Mouse (Mus musculus) frontal cortex, postnatal 14 days (tissue): ENCODE results near the gene Gm16867.
"Not testable (repeated sequence)": the region's sequence is repeated elsewhere in the genome, so short reads cannot be mapped to it uniquely, and the experiment has no call there.

Source experiments
- DNase-seq, 2 experiments: peaks; one replicate each; pipeline ENCODE4 v3.0.0; 2022; ENCODE audit warnings: low spot score in 2 of 2

The Gm16867 gene

DNA sequence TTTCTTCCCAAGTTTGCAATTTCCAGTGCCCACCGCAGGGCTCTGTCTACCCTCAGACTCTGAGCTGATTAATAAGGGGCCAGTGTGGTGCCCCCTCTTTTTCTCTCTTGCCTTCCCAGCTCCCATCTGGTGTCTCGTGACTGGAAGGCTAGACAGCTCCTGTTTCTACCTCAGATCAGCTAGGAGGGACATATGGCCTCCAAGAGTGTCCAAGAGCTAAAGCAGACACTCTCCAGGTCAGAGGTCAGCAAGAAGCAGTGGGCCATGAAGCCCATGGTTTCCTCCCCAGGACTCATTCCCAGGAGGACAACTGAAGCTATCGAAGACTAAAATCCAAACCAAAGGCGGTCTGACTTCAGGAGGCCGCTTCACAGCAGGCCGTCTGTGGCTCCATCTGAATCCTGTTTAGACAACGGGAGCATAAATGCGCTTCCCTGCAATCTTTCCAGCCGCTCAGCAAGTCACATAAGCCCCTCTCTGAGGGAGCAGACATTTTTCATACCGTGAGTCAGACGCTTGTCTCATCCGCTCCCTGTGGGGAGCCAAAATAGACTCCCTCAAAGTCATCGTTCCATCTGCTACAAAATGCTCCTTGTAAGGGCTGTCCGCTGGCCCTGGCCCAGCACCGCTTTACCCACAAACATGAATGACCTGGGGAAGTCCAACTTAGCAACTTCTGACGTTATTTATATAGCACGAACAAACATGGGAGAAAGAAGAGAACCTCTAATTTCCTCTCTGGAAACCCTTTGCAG lies 35.4 kb downstream of the Gm16867 start:
- not testable (repeated sequence) for DNase-seq

DNA sequence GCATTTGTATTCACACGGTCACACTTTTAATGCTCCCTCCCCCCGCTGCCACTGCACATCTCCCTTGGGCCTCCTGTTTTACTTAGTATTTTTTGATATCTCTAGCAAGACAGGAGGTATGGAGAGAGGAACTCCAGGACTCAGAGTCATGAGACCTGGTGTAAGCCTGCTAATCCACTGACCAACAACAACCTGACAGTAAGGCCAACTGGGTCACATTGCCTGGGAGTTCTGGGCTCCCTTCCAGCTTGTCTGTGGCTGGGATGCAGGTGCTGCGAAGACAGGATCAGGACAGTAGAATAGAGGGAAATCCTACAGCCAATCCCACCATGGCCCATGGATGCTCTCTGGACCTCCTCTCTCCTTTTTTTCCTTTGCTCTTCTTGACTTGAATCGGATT lies 38.7 kb downstream of the Gm16867 start:
- not testable (repeated sequence) for DNase-seq

DNA sequence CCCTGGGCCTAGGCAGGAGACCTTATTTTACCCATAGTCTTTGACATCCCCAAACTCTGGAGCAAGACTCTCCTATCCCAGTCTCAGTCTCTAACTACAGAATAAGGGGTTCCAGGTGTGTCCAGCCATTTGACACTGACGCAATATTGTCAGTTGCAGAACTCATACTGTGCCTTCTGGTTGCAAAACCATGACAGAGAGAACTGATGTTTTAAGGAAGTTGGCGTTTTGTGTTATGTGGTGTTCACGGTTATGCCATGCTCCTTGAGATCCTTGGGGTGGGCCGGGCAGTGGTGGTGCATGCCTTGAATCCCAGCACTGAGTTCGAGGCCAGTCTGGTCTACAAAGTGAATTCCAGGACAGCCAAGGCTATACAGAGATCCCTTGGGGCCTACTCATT lies 45.5 kb downstream of the Gm16867 start:
- not testable (repeated sequence) for DNase-seq

DNA sequence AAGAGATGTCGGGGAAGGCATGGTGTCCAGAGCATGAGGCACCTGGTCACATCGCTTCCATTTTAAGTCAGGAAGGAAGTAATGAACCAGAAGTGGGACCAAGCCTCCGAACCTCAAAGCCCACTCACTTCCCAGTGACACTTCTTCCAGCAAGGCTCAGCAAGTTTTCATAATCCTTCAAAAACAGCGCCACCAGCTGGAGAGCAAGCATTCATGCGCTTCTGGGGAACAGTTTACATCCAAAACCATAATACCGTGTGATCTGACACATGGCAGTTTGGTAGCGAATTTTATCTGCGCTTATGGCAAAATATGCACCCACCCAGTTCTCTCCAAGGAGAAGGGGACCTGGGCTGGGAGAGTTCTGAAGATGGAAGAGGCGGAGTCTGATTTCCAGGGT lies 48.5 kb downstream of the Gm16867 start:
- not testable (repeated sequence) for DNase-seq

DNA sequence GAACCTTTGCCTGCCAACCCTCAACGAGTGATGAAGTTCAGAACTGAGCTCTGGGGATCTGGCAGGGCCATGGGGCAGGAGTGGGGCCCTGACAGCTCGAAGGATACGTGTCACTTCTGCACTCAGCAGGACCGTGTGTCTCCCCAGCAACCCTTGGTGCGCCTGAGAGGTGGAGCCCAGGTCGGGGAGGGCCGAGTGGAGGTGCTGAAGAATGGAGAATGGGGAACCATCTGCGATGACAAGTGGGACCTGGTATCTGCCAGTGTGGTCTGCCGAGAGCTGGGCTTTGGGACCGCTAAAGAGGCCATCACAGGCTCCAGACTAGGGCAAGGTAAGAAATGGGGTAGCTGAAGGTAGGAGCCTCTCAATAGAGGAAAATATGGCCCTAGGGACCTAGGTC lies 54.3 kb downstream of the Gm16867 start:
- not testable (repeated sequence) for DNase-seq

DNA sequence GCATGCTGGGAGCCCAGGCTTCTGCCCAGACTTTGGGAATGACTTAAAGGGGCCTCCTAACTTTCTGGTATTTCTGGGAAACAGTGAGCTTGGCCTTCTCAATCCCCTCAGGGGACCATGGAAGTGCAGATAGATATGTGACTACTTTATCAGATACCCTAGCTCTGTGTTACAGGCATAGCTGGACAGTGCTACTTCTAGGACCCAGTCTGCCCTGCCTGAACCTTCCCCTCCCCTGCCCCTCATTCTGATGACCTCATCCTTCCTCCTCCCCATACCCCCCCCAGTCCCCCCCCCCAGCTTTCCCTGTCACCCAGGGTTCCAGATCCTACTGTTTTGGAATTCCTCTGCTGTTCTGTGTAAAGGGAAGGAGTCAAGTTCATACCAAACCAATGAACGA lies 56.2 kb downstream of the Gm16867 start:
- not testable (repeated sequence) for DNase-seq

DNA sequence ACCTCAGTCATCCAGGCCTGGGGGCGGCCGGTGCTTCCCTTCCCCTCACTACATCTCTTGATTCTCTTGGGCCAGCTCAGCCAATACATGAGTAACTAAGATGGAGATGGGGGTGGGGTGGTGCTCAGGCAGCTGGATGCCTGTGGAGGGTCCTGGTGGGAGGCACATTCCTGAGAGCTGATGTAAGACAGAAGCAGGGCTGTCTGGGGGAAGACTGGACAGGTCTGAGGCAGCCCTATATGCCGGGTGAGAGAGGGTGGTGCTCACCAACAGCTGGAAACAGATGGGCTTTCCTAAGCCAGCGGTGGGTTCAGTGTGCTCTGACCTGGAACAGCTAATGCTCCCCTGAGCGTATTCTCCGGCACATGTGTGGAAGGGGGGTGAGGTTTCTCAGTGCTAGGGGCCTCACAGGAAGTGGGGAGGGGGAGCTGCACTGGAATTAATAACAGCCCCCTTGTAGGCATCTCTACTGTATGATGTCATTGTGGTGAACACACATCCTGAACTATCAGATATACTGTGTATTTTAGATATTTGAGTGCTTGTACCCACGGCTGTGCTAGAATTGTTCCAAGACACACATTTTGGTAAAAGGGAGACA lies 60.0 kb downstream of the Gm16867 start:
- DNase-seq = not testable (repeated sequence)

DNA sequence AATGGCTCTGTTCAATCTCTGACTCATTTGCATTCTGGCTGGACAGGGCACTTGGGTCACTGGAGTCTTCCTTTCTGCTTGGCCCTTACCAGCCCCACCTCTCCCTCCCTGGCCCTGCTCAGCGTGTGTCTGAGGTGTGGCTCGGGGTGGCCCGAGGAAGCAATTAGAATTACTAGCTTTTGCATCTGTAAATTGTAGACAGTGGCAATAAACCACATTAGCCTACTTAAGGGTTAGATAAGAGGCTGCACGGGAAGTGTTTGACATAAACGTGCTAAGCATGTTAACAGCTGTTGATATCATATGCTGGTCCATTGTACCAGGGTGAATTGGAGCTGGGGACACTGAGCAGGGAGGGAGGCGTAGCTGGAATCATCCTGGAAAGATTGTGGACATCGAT lies 62.2 kb downstream of the Gm16867 start:
- not testable (repeated sequence) for DNase-seq

DNA sequence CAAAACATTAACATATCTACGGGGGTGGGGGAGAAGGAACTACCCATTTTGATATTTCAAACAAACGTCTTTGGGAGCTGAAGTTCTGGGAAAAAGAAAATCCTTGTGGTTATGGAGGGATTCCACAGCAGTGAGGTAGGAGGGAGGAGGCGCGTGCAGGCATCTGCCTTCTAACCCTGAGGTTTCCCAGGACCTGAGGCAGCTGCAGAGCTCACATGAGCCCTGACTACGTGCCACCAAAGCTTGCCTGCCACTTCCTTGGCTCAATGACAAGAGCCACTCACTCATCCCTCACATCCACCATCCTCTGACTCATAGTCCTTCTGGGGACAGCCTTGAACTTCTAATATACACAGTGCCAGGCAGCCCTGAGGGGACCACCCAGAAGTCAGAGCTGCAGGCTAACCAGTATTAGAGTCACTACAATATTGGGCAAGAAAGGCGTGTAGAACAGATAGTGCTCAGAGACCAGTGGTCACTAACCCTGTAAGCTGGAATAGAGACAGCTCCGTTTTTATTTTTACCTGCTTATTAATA lies 64.4 kb downstream of the Gm16867 start:
- DNase-seq = not testable (repeated sequence)

DNA sequence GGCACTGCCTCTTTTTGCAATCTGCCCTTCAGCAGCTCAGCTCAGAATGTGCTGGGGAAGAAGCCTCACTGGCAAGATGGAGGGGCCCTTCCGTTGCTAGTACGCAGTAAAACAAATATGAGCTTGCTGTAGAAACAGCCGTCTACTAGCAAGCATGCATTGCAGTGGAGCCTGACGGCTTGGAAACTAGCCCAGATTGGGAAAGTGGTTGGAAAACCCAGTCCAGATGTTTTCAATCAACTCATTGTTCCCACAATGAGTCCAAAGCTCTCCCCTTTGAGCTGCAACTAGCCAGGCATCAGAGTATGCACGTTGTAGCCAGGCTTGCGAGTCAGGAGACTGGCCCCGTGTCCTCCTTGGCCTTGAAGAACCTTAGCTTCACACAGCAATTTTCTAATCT lies 82.2 kb downstream of the Gm16867 start:
- not testable (repeated sequence) for DNase-seq

DNA sequence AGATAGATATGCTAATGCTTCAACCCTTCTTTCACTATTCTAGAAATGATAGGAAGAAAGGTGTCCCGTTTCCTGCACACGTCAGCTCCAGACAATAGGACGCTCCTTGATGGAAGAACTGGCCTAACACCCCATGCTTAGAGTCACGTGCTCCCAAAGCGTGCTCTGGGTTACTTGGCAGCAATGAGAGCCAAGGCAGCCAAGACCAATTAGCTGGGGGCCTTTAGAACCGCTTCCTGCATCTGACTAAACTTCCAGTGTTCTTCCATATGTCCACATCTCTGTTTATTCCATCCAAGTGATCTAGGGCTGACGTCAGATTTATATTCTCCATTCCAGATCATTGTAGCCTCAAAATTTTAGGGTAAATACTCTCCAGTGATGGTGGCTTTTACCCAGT lies 85.6 kb downstream of the Gm16867 start:
- DNase-seq = not testable (repeated sequence)
